Mouse (Mus musculus): ENCODE data around the gene Tktl2. TPM values are rescaled to one million over a fixed set of nuclear protein-coding genes. Genes with fewer than 3 reads are reported as not detected.

Tktl2 gene
- polyA plus RNA-seq, 2 experiments, result not detected

DNA sequence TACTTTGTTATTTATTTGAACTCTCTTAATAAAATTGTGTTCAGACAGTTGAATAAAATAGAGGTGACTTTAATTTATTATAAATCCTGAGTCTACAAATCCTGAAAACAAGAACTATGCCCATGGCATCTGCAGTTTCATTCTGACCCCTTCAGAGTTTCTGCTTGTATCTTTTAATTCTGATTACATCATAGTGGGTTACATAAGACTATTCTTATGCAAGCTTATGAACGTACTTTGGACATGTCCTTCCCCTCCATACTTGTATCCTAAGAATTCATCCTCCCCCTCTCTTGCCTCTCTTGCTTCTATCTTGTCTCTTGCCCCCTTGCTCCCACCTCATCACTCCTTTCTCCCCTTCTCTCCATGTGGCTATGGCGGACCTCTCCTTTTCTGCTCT, 7.6 kb downstream of the Tktl2 start:
- Histone ChIP-seq H3K27ac (no peak overlapping the region), H3K4me1 (replicated peaks; ENCODE audit: control insufficient read depth in 2 of 2, insufficient read depth in 2 of 2, low read length in 1 of 2) (no peaks in the 10 kb centered on the region), H3K4me3 (ENCODE audit: insufficient read depth in 1 of 2, low read depth in 2 of 2, low read length in 2 of 2) (no peak overlapping the region), H3K27me3 (ENCODE audit: control insufficient read depth, insufficient read depth, low read length) (no peaks in the 10 kb centered on the region), H3K4me2 (ENCODE audit: low read depth) (no peak overlapping the region), H3K9me3 (ENCODE audit: control insufficient read depth, low read length) (no peaks in the 10 kb centered on the region), H3K36me3 (replicated peaks; ENCODE audit: control insufficient read depth, insufficient read depth, low read depth) (no peaks in the 10 kb centered on the region), H3K9ac (replicated peaks) (no peak overlapping the region)
- DNase-seq (ENCODE audit: low read depth in 3 of 3, low spot score in 3 of 3), result no peak
- no peak for ATAC-seq (ENCODE audit: insufficient read depth)
- TF ChIP-seq EP300 (IDR thresholded peaks at IDR 0.05; ENCODE audit: low read depth) (no peak), CTCF (IDR thresholded peaks at IDR 0.05; ENCODE audit: low read depth) (no peak)
- WGBS (ENCODE audit: insufficient replicate concordance), result 64% methylated on average over 2 of the region's 2 CpGs

DNA sequence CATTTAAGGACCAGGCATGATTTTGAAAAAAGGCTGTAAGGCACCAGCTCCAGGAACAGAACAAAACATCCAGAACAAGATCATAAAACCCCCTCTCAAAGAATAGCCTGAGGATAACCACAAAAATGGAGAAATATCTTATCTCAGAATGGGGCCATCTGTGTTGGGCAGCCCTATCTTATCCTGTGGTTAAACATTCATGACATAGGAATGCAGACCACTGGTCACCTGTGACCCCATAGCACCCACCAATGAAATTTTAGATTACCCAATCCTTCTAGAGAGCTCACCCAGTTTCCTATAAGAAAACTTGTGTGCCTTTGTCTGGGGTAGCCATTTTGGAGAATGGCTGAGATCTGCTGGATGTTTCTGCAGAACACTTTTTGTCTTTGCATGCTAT, 9.0 kb downstream of the Tktl2 start:
- TF ChIP-seq CTCF (IDR thresholded peaks at IDR 0.05; ENCODE audit: low read depth), result no peak
- TF ChIP-seq EP300 (IDR thresholded peaks at IDR 0.05; ENCODE audit: low read depth), result no peak
- Histone ChIP-seq H3K4me1 (replicated peaks; ENCODE audit: control insufficient read depth in 2 of 2, insufficient read depth in 2 of 2, low read length in 1 of 2) (no peaks in the 10 kb centered on the region), H3K27me3 (ENCODE audit: control insufficient read depth, insufficient read depth, low read length) (no peaks in the 10 kb centered on the region), H3K27ac (no peak overlapping the region), H3K9ac (replicated peaks) (no peak overlapping the region), H3K4me3 (ENCODE audit: insufficient read depth in 1 of 2, low read depth in 2 of 2, low read length in 2 of 2) (no peak overlapping the region), H3K4me2 (ENCODE audit: low read depth) (no peak overlapping the region), H3K9me3 (ENCODE audit: control insufficient read depth, low read length) (no peaks in the 10 kb centered on the region), H3K36me3 (replicated peaks; ENCODE audit: control insufficient read depth, insufficient read depth, low read depth) (no peaks in the 10 kb centered on the region)
- no peak for DNase-seq (ENCODE audit: low read depth in 3 of 3, low spot score in 3 of 3)
- no peak for ATAC-seq (ENCODE audit: insufficient read depth)

DNA sequence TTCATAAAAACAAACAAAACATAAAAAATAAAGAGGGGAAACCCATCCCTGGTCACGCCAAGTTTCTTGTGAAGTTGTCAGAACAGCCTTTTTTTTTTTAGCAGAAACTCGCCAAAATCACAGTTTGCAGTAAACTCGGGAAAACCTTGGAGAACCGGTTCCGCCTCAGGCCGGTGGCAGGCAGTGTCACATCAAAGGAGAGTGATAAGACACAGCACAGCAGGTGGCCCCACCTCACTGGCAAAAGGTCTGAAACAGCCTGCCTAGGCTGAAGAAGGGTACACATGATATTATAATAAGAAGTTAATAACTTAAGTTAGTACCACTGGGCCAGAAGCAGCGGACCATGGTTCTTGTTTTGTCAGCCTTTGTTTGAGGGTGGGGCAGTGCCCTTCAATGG, 38.5 kb downstream of the Tktl2 start:
- H3K9ac ChIP-seq (replicated peaks), result no peak overlapping the region
- DNase-seq (ENCODE audit: low read depth in 3 of 3, low spot score in 3 of 3) (no peak), ATAC-seq (ENCODE audit: insufficient read depth) (no peak)
- no peaks in the 10 kb centered on the region for H3K4me1 ChIP-seq (replicated peaks; ENCODE audit: control insufficient read depth in 2 of 2, insufficient read depth in 2 of 2, low read length in 1 of 2)
- H3K27me3 ChIP-seq (ENCODE audit: control insufficient read depth, insufficient read depth, low read length), result no peaks in the 10 kb centered on the region
- H3K27ac ChIP-seq, result no peak overlapping the region
- no peak overlapping the region for H3K4me2 ChIP-seq (ENCODE audit: low read depth)
- 14% methylated on average over 7 of the region's 7 CpGs for WGBS (ENCODE audit: insufficient replicate concordance)
- no peaks in the 10 kb centered on the region for H3K36me3 ChIP-seq (replicated peaks; ENCODE audit: control insufficient read depth, insufficient read depth, low read depth)
- H3K9me3 ChIP-seq (ENCODE audit: control insufficient read depth, low read length), result no peaks in the 10 kb centered on the region
- no peak overlapping the region for H3K4me3 ChIP-seq (ENCODE audit: insufficient read depth in 1 of 2, low read depth in 2 of 2, low read length in 2 of 2)
- TF ChIP-seq CTCF (IDR thresholded peaks at IDR 0.05; ENCODE audit: low read depth), result no peak
- TF ChIP-seq EP300 (IDR thresholded peaks at IDR 0.05; ENCODE audit: low read depth), result no peak

Other genes with a start within 250 kb of the Tktl2 start
- gene Tma16, start 25.2 kb upstream of the Tktl2 start, polyA plus RNA-seq (2012; rRNA removed), result 2.4 and 4.4 TPM in 2 replicates
- 5.1 and 5.5 TPM in 2 replicates for gene Tma16, start 25.2 kb upstream of the Tktl2 start, polyA plus RNA-seq (2014; fragmentation: Nextera tagmentation; extraction: Ambion mirVana)
- not detected in 2 replicates for gene Npy5r, start 176.4 kb downstream of the Tktl2 start, polyA plus RNA-seq (2012; rRNA removed)
- not detected in 2 replicates for gene Npy5r, start 176.4 kb downstream of the Tktl2 start, polyA plus RNA-seq (2014; fragmentation: Nextera tagmentation; extraction: Ambion mirVana)
- gene Npy1r, start 185.4 kb downstream of the Tktl2 start, polyA plus RNA-seq (2012; rRNA removed), result 0.01 and 0.06 TPM in 2 replicates
- not detected in 2 replicates for gene Npy1r, start 185.4 kb downstream of the Tktl2 start, polyA plus RNA-seq (2014; fragmentation: Nextera tagmentation; extraction: Ambion mirVana)

Data from liver, embryonic 14.5 days (tissue).